Mouse (Mus musculus) ES-Bruce4 (cell line): Measurements from ENCODE around the gene N4bp2l2. TPM values are rescaled to one million over a fixed set of nuclear protein-coding genes. Genes with fewer than 3 reads are reported as not detected.

Experiments used
- H3K27ac ChIP-seq: 2 replicates; pipeline ENCODE4 v1.5.1; 2012; ENCODE audit warnings: low read length, inconsistent platforms; ENCODE audit not compliant: insufficient read depth
- H3K27me3 ChIP-seq: 2 replicates; pipeline ENCODE4 v1.6.1; 2012; ENCODE audit warnings: mild to moderate bottlenecking, low read length, inconsistent platforms; ENCODE audit not compliant: control insufficient read depth, poor library complexity, insufficient read depth, severe bottlenecking
- H3K36me3 ChIP-seq: 2 replicates; pipeline ENCODE4 v1.6.1; 2012; ENCODE audit warnings: inconsistent platforms, mild to moderate bottlenecking, low read length, moderate library complexity; ENCODE audit not compliant: control insufficient read depth, poor library complexity, insufficient read depth, severe bottlenecking
- H3K4me1 ChIP-seq: one replicate; pipeline ENCODE4 v1.8.1; 2011; ENCODE audit warnings: low read length; ENCODE audit not compliant: control insufficient read depth, insufficient read depth
- H3K4me3 ChIP-seq: 2 replicates; pipeline ENCODE4 v1.5.1; 2011; ENCODE audit warnings: low read depth, mild to moderate bottlenecking, low read length
- H3K9ac ChIP-seq: 2 replicates; pipeline ENCODE4 v1.6.1; 2012; ENCODE audit warnings: low read depth, mild to moderate bottlenecking, inconsistent platforms; ENCODE audit not compliant: poor library complexity, severe bottlenecking
- H3K9me3 ChIP-seq: replicated peaks from 2 replicates; pipeline ENCODE4 v1.6.1; 2012; ENCODE audit warnings: mild to moderate bottlenecking, low read length, inconsistent platforms; ENCODE audit not compliant: control insufficient read depth, poor library complexity, insufficient read depth, severe bottlenecking
- CTCF ChIP-seq: IDR thresholded peaks from one replicate; pipeline ENCODE4 v1.8.1; 2011; ENCODE audit warnings: low read depth, low read length
- EP300 ChIP-seq: IDR thresholded peaks from 2 replicates; pipeline ENCODE4 v1.6.1; 2011; ENCODE audit warnings: low read depth, low read length; ENCODE audit not compliant: insufficient read depth
- POLR2A ChIP-seq: IDR thresholded peaks from one replicate; pipeline ENCODE4 v1.8.1; 2011; ENCODE audit warnings: low read length; ENCODE audit not compliant: insufficient read depth
- polyA plus RNA-seq: library from polyadenylated mRNA; stranded (reverse); fragments of >200 nt; gene quantifications from 2 replicates; pipeline ENCODE4 v1.2.4, GENCODE M21; 2011; ENCODE audit warnings: low read depth; ENCODE audit not compliant: missing spikeins, insufficient read depth, insufficient read length

N4bp2l2 gene
- polyA plus RNA-seq, 1 experiment: 179 TPM

DNA sequence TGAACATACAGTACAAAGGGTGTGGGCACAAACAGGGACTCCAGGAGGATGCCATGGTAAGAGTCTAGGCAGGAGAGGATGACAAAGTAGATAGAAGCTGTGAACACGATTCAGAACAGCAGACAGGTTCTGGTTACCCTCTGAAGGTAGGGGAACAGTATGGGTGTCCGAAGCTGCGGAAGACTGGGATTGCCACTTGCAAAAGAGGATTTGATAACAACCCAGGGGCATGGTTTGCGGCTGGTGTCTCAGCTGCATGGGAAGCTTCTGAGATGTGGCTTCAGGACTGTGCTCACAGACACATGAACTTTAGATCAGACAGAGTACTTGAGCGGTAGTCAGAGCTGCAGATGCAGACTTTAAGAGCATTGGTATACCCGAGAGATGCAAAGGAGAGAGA lies 101.6 kb downstream of the N4bp2l2 start:
- H3K9me3 ChIP-seq: no peaks in the 10 kb centered on the region
- H3K27me3 ChIP-seq: no peaks in the 10 kb centered on the region
- TF ChIP-seq EP300 (no peak), CTCF (no peak), POLR2A (no peak)
- H3K9ac ChIP-seq: no peak overlapping the region
- H3K4me3 ChIP-seq: no peak overlapping the region
- no peak overlapping the region for H3K27ac ChIP-seq
- peaks cover 4% of the 10 kb centered on the region for H3K4me1 ChIP-seq
- H3K36me3 ChIP-seq: peaks cover 25% of the 10 kb centered on the region

DNA sequence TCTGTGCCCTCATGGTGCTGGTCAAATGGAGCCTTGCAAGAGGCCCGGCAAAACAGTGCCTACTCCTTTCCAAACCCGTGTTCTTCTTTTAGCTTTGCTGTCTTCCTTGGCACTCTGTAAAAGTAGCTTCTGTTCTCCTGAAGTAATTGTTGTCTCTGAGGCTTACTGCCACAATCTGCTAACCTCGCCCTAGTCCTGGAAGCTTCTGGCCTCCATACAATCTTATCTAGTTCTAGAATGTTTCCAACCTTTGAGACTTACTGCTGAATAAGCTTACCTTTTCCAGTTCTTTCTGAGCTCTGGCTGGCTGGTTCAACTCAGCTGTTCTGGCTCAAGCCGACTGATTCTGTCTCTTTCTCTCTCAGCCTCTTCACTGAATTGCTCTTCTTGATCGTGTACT lies 104.2 kb downstream of the N4bp2l2 start:
- H3K27ac ChIP-seq: no peak overlapping the region
- no peaks in the 10 kb centered on the region for H3K9me3 ChIP-seq
- TF ChIP-seq POLR2A (no peak), EP300 (no peak), CTCF (no peak)
- H3K4me3 ChIP-seq: no peak overlapping the region
- H3K36me3 ChIP-seq: peaks cover 28% of the 10 kb centered on the region
- no peak overlapping the region for H3K9ac ChIP-seq
- H3K27me3 ChIP-seq: no peaks in the 10 kb centered on the region
- peaks cover 4% of the 10 kb centered on the region for H3K4me1 ChIP-seq

DNA sequence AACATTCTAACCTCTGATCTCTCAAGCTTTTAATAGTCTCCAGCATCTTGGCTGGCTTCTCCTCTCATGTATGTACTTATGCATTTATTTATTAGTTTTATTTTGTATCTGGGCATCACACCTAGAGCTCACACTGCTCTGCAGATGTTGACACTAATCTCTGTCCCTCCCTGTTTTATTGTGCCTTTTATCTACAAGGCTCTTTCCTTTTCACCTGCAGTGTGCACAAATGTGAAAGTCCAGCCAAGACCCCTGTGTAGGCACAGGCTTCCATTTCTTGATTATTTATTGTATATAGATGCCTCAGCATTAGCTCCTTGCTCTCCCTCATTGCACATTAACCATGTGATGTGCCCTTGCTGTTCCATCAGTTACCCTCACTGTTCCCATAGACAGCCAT lies 104.6 kb downstream of the N4bp2l2 start:
- TF ChIP-seq CTCF: no peak
- no peak for TF ChIP-seq POLR2A
- no peak for TF ChIP-seq EP300
- peaks cover 29% of the 10 kb centered on the region for H3K36me3 ChIP-seq

DNA sequence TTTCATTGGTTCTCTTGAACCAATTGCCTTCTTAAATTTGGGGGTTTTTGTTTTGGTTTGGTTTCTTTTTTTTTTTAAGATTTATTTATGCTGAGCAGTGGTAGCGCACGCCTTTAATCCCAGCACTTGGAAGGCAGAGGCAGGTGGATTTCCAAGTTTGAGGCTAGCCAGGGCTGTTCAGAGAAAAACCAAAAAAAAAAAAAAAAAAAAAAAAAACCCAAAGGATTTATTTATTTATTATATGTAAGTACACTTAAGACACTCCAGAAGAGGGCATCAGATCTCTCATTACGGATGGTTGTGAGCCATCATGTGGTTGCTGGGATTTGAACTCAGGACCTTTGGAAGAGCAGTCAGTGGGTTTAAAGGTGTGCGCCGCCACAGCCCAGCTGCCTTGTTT lies 105.1 kb downstream of the N4bp2l2 start:
- Histone ChIP-seq H3K9me3 (no peaks in the 10 kb centered on the region), H3K9ac (no peak overlapping the region), H3K4me3 (no peak overlapping the region), H3K27ac (no peak overlapping the region), H3K4me1 (peaks cover 4% of the 10 kb centered on the region), H3K27me3 (no peaks in the 10 kb centered on the region), H3K36me3 (peaks cover 28% of the 10 kb centered on the region)
- TF ChIP-seq POLR2A (no peak), EP300 (no peak), CTCF (no peak)

More for the DNA sequence above, 104.6 kb downstream of the N4bp2l2 start:
- peaks cover 4% of the 10 kb centered on the region for H3K4me1 ChIP-seq
- H3K4me3 ChIP-seq: no peak overlapping the region
- no peak overlapping the region for H3K9ac ChIP-seq
- no peak overlapping the region for H3K27ac ChIP-seq
- no peaks in the 10 kb centered on the region for H3K9me3 ChIP-seq
- H3K27me3 ChIP-seq: no peaks in the 10 kb centered on the region

DNA sequence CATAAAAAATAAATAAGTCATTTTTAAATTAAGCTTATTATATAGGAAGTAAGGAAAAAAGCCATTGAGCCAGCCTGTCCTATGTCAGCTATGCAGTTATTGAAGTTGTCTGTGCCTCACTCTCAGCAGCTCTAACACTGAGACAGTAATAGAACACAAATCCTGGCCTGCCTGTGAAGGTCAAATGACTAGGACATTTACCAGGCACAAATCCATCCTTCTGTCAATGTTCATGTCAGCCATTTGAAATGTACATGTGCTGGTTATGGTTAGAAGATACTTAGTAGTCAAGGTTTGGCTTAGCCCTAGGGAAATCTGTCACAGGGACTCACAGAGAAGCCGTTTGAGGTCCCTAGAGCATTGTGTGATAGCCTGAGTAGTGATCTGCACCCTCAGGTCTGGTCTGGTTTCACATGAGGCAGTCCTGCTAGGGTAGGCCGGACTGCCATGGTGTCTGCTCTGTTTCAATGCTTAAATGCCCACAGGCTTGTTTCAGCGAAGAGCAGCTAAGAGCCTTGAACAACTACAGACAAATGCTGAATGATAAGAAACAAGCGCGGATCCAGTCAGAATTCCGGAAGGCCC lies 106.4 kb downstream of the N4bp2l2 start:
- Histone ChIP-seq H3K4me1 (peaks cover 4% of the 10 kb centered on the region), H3K27me3 (no peaks in the 10 kb centered on the region), H3K9me3 (no peaks in the 10 kb centered on the region), H3K27ac (no peak overlapping the region), H3K9ac (no peak overlapping the region), H3K4me3 (no peak overlapping the region), H3K36me3 (peaks cover 28% of the 10 kb centered on the region)
- no peak for TF ChIP-seq POLR2A
- TF ChIP-seq CTCF: no peak
- TF ChIP-seq EP300: no peak

Other genes with a start within 250 kb of the N4bp2l2 start
- gene Zar1l, start 148.0 kb downstream of the N4bp2l2 start, polyA plus RNA-seq: not detected in 2 replicates
- 47.0 and 58.8 TPM in 2 replicates for gene Brca2, start 143.6 kb downstream of the N4bp2l2 start, polyA plus RNA-seq
- 8.2 and 11.6 TPM in 2 replicates for gene N4bp2l1, start 69.0 kb downstream of the N4bp2l2 start, polyA plus RNA-seq
- gene Pds5b, start 7.6 kb upstream of the N4bp2l2 start, polyA plus RNA-seq: 56.6 and 63.4 TPM in 2 replicates